Mouse (Mus musculus): ENCODE measurements at regions not wholly inside any gene's neighbourhood (a gene's known extent, or its start where the extent isn't known, plus 50 kb on each side); places are given as distances from the start of the nearest gene placed in this dataset.
A peak's percentile ranks its signal among the peaks of the same experiment; 100 is the strongest.

- Histone ChIP-seq H3K27me3 (no peaks in the 10 kb centered on the region), H3K4me3 (no peak overlapping the region), H3K4me2 (no peak overlapping the region), H3K27ac (no peak overlapping the region), H3K4me1 (replicated peaks) (peaks cover 11% of the 10 kb centered on the region), H3K9me3 (replicated peaks) (no peaks in the 10 kb centered on the region), H3K9ac (no peak overlapping the region), H3K36me3 (no peaks in the 10 kb centered on the region)
- ATAC-seq (replicated peaks; ENCODE audit: insufficient number of reproducible peaks, insufficient read depth, low FRiP score, low read depth) = no peak
These were observed 74.2 kb upstream of the Dhx40 start for GRCm38 (mm10) chr11:86881710-86882109.

DNA sequence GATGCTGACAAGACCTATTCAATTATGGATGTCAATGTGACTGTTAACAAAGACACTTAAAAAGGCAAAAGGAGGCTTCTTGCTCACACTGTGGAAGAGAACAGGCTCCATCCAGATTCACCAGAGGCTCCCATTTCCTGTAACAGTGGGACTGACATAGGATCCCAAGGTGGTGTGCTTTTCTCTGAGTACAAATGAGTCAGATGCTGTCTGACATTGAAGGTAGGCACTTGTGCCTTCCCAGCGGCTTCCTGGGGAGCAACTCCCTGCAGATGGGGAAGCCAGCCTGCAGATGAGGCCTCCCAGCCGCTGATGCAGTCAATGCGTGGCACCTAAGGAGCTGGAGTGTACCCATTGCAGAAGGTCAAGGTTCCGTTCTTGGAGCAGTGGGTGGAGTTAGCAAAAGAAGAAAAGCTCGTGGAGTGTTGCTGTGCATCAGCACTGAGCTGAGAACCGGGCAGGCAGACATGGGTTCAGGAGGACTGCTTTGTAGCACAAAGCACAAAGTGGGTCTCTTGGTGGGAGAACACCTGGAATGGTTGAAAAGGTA lies 71.9 kb upstream of the Dhx40 start:
- no peaks in the 10 kb centered on the region for H3K27me3 ChIP-seq
- no peak overlapping the region for H3K4me3 ChIP-seq
- H3K9ac ChIP-seq = no peak overlapping the region
- H3K4me1 ChIP-seq (replicated peaks) = peaks cover 19% of the 10 kb centered on the region
- WGBS = 68% methylated on average over 6 of the region's 6 CpGs
- H3K27ac ChIP-seq = peak overlapping the region; percentile 38; the same call in 1 of the 2 replicates
- H3K4me2 ChIP-seq = no peak overlapping the region
- H3K36me3 ChIP-seq = no peaks in the 10 kb centered on the region
- H3K9me3 ChIP-seq (replicated peaks) = no peaks in the 10 kb centered on the region
- ATAC-seq (replicated peaks; ENCODE audit: insufficient number of reproducible peaks, insufficient read depth, low FRiP score, low read depth) = no peak

GRCm38 (mm10) chr11:86878327-86879065 lies 71.0 kb upstream of the Dhx40 start:
- Histone ChIP-seq H3K27me3 (no peaks in the 10 kb centered on the region), H3K9me3 (replicated peaks) (no peaks in the 10 kb centered on the region), H3K9ac (no peak overlapping the region), H3K27ac (peak overlapping the region; percentile 38; the same call in 1 of the 2 replicates), H3K4me2 (no peak overlapping the region), H3K4me3 (no peak overlapping the region), H3K4me1 (replicated peaks) (peaks cover 22% of the 10 kb centered on the region), H3K36me3 (no peaks in the 10 kb centered on the region)
- ATAC-seq (replicated peaks; ENCODE audit: insufficient number of reproducible peaks, insufficient read depth, low FRiP score, low read depth) = no peak
- WGBS = 83% methylated on average over 11 of the region's 11 CpGs

DNA sequence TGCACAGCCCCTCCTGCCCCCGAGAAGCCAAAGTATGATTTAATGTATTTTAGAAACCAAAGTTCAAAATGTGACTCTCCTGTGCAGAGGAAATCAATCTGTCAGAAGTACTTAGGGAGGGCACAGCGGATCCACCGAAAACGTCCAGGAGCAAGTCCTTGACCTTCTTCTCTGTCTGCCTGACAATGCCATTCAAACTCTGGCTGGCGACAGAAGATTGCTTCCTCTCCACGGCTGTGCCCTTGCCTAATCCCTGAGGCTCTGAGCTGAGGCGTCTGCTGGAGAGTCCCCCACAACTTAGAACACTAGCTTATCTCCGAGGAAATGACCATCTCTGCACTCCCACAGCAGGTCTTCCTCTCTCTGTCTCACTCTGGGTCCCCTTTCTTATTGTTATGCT lies 69.0 kb upstream of the Dhx40 start:
- no peaks in the 10 kb centered on the region for H3K27me3 ChIP-seq
- no peaks in the 10 kb centered on the region for H3K9me3 ChIP-seq (replicated peaks)
- H3K4me3 ChIP-seq = no peak overlapping the region
- ATAC-seq (replicated peaks; ENCODE audit: insufficient number of reproducible peaks, insufficient read depth, low FRiP score, low read depth) = no peak
- no peak overlapping the region for H3K9ac ChIP-seq
- no peaks in the 10 kb centered on the region for H3K36me3 ChIP-seq
- H3K27ac ChIP-seq = no peak overlapping the region
- H3K4me2 ChIP-seq = no peak overlapping the region
- WGBS = 30% methylated on average over 8 of the region's 8 CpGs
- H3K4me1 ChIP-seq (replicated peaks) = peaks cover 37% of the 10 kb centered on the region

DNA sequence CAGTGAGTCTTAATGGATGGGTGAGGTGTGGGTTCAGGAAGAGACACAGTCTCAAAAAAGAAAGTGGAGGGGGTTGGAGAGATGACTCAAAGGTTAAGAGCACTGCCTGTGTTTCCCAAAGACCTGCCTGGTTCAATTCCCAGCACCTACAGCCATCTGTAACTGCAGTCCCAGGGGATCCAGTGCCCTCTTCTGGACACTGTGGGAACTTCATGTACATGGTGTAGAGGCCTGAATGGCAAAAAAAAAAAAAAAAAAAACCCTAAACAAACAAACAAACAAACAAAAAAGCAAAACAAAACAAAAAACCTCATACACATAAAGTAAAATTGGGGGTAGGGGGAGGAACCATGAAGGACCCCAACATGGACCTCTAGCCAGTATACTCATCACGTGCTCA lies 68.2 kb upstream of the Dhx40 start:
- H3K4me1 ChIP-seq (replicated peaks) = peaks cover 37% of the 10 kb centered on the region

GRCm38 (mm10) chr11:86874666-86875295 lies 67.2 kb upstream of the Dhx40 start:
- H3K9ac ChIP-seq = no peak overlapping the region
- no peak overlapping the region for H3K4me2 ChIP-seq
- no peak for ATAC-seq (replicated peaks; ENCODE audit: insufficient number of reproducible peaks, insufficient read depth, low FRiP score, low read depth)
- peaks cover 37% of the 10 kb centered on the region for H3K4me1 ChIP-seq (replicated peaks)
- no peaks in the 10 kb centered on the region for H3K27me3 ChIP-seq
- no peaks in the 10 kb centered on the region for H3K9me3 ChIP-seq (replicated peaks)
- 59% methylated on average over 12 of the region's 12 CpGs for WGBS
- H3K36me3 ChIP-seq = no peaks in the 10 kb centered on the region
- no peak overlapping the region for H3K4me3 ChIP-seq
- H3K27ac ChIP-seq = no peak overlapping the region

More for the DNA sequence above, 68.2 kb upstream of the Dhx40 start:
- no peaks in the 10 kb centered on the region for H3K36me3 ChIP-seq
- no peak overlapping the region for H3K4me3 ChIP-seq
- H3K27ac ChIP-seq = no peak overlapping the region
- H3K27me3 ChIP-seq = no peaks in the 10 kb centered on the region
- no peak overlapping the region for H3K4me2 ChIP-seq
- H3K9ac ChIP-seq = no peak overlapping the region
- WGBS = 81% methylated on average over 1 of the region's 1 CpGs
- no peaks in the 10 kb centered on the region for H3K9me3 ChIP-seq (replicated peaks)
- ATAC-seq (replicated peaks; ENCODE audit: insufficient number of reproducible peaks, insufficient read depth, low FRiP score, low read depth) = no peak

GRCm38 (mm10) chr11:86873406-86873700 lies 65.8 kb upstream of the Dhx40 start:
- Histone ChIP-seq H3K27me3 (no peaks in the 10 kb centered on the region), H3K4me1 (replicated peaks) (peaks cover 27% of the 10 kb centered on the region), H3K9ac (no peak overlapping the region), H3K4me3 (no peak overlapping the region), H3K27ac (no peak overlapping the region), H3K4me2 (no peak overlapping the region), H3K36me3 (no peaks in the 10 kb centered on the region), H3K9me3 (replicated peaks) (no peaks in the 10 kb centered on the region)
- WGBS = 70% methylated on average over 1 of the region's 1 CpGs
- no peak for ATAC-seq (replicated peaks; ENCODE audit: insufficient number of reproducible peaks, insufficient read depth, low FRiP score, low read depth)

- peaks cover 27% of the 10 kb centered on the region for H3K4me1 ChIP-seq (replicated peaks)
- no peaks in the 10 kb centered on the region for H3K9me3 ChIP-seq (replicated peaks)
- H3K4me3 ChIP-seq = no peak overlapping the region
- H3K27ac ChIP-seq = no peak overlapping the region
- no peak overlapping the region for H3K9ac ChIP-seq
- no peaks in the 10 kb centered on the region for H3K27me3 ChIP-seq
- no peak overlapping the region; the same call in 1 of the 2 replicates for H3K4me2 ChIP-seq
- no peaks in the 10 kb centered on the region for H3K36me3 ChIP-seq
- 41% methylated on average over 10 of the region's 10 CpGs for WGBS
- no peak for ATAC-seq (replicated peaks; ENCODE audit: insufficient number of reproducible peaks, insufficient read depth, low FRiP score, low read depth)
These were observed 65.2 kb upstream of the Dhx40 start for GRCm38 (mm10) chr11:86872537-86873405.

- WGBS = 25% methylated on average over 4 of the region's 4 CpGs
- Histone ChIP-seq H3K4me3 (no peak overlapping the region), H3K9me3 (replicated peaks) (no peaks in the 10 kb centered on the region), H3K9ac (no peak overlapping the region), H3K4me2 (no peak overlapping the region), H3K27me3 (no peaks in the 10 kb centered on the region), H3K27ac (no peak overlapping the region), H3K36me3 (no peaks in the 10 kb centered on the region), H3K4me1 (replicated peaks) (peaks cover 26% of the 10 kb centered on the region)
- no peak for ATAC-seq (replicated peaks; ENCODE audit: insufficient number of reproducible peaks, insufficient read depth, low FRiP score, low read depth)
These were observed 64.2 kb upstream of the Dhx40 start for GRCm38 (mm10) chr11:86871782-86872181.

- WGBS = 75% methylated on average over 9 of the region's 9 CpGs
- no peak overlapping the region for H3K27ac ChIP-seq
- no peak overlapping the region for H3K4me2 ChIP-seq
These were observed 63.1 kb upstream of the Dhx40 start for GRCm38 (mm10) chr11:86870486-86871165.

DNA sequence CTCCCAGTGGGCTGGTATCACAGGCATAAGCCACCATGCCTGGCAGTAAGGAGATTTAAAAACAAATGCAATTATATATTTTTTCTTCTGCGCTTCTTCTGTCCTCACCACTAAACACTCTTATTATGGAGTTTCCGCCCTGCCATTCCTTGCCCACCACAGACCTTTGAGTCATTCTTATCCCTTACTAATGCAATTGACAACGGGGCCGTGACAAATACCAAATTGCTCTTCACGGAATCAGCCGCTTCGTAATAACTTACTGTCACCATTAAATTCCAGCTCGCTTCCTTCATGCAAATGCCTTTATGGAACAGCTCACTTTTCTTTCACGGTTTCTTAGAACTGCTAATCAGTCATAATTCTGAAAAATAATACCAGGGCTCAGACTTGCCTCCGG lies 59.4 kb upstream of the Dhx40 start:
- WGBS = 76% methylated on average over 10 of the region's 10 CpGs
- no peak overlapping the region for H3K27ac ChIP-seq

More at GRCm38 (mm10) chr11:86870486-86871165, 63.1 kb upstream of the Dhx40 start:
- Histone ChIP-seq H3K9me3 (replicated peaks) (no peaks in the 10 kb centered on the region), H3K9ac (no peak overlapping the region), H3K27me3 (no peaks in the 10 kb centered on the region), H3K4me3 (no peak overlapping the region), H3K36me3 (no peaks in the 10 kb centered on the region), H3K4me1 (replicated peaks) (peaks cover 19% of the 10 kb centered on the region)
- no peak for ATAC-seq (replicated peaks; ENCODE audit: insufficient number of reproducible peaks, insufficient read depth, low FRiP score, low read depth)

More for the DNA sequence above, 59.4 kb upstream of the Dhx40 start:
- H3K27me3 ChIP-seq = no peaks in the 10 kb centered on the region
- H3K36me3 ChIP-seq = no peaks in the 10 kb centered on the region
- ATAC-seq (replicated peaks; ENCODE audit: insufficient number of reproducible peaks, insufficient read depth, low FRiP score, low read depth) = no peak
- H3K4me2 ChIP-seq = no peak overlapping the region
- no peak overlapping the region for H3K4me3 ChIP-seq
- H3K9ac ChIP-seq = no peak overlapping the region
- H3K9me3 ChIP-seq (replicated peaks) = no peaks in the 10 kb centered on the region
- H3K4me1 ChIP-seq (replicated peaks) = 0 out of 2 replicates have a peak, but pooled peaks cover 3% of the 10 kb centered on the region

Measured in heart, embryonic 15.5 days (tissue).